Mouse (Mus musculus) ES-E14 (cell line): ENCODE measurements around the gene Sema4f.

Experiments used
- HCFC1 ChIP-seq: IDR thresholded peaks from 2 replicates; pipeline ENCODE4 v1.6.1; 2012; ENCODE audit warnings: low read length, inconsistent platforms, borderline replicate concordance; ENCODE audit not compliant: insufficient read depth
- ZC3H11A ChIP-seq: IDR thresholded peaks from 2 replicates; pipeline ENCODE4 v1.6.1; 2012; ENCODE audit warnings: low read depth, mild to moderate bottlenecking, inconsistent platforms, low read length, borderline replicate concordance
- ZNF384 ChIP-seq: IDR thresholded peaks from 2 replicates; pipeline ENCODE4 v1.6.1; 2012; ENCODE audit warnings: low read depth, low read length, inconsistent platforms

GRCm38 (mm10) chr6:82879463-82880089 is 60.0 kb downstream of the Sema4f start:
- TF ChIP-seq ZNF384: no peak
- TF ChIP-seq HCFC1: no peak
- no peak for TF ChIP-seq ZC3H11A
